Mouse (Mus musculus) heart, embryonic 15.5 days (tissue): ENCODE measurements around the gene Sh2b1. TPM values are rescaled to one million over a fixed set of nuclear protein-coding genes. Genes with fewer than 3 reads are reported as not detected.

Experiments used
- ATAC-seq: fragments of 200-750 bp; cut with Nextera tagmentation; replicated peaks from 2 replicates; pipeline ENCODE4 v1.8.0; 2017; ENCODE audit warnings: low read depth, moderate TSS enrichment; ENCODE audit not compliant: insufficient number of reproducible peaks, insufficient read depth, low FRiP score
- H3K27ac ChIP-seq: fragments of 300-500 bp; sonication (generic); 2 replicates; pipeline ENCODE4 v1.5.1; 2015; ENCODE audit warnings: mild to moderate bottlenecking, inconsistent platforms
- H3K27me3 ChIP-seq: fragments of 300-500 bp; sonication (generic); 2 replicates; pipeline ENCODE4 v1.6.1; 2015; ENCODE audit warnings: inconsistent platforms
- H3K36me3 ChIP-seq: fragments of 300-500 bp; sonication (generic); 2 replicates; pipeline ENCODE4 v1.6.1; 2015; ENCODE audit warnings: mild to moderate bottlenecking, inconsistent platforms
- H3K4me1 ChIP-seq: fragments of 300-500 bp; sonication (generic); replicated peaks from 2 replicates; pipeline ENCODE4 v1.6.1; 2015; ENCODE audit warnings: inconsistent platforms
- H3K4me2 ChIP-seq: fragments of 300-500 bp; sonication (generic); 2 replicates; pipeline ENCODE4 v1.6.1; 2015; ENCODE audit warnings: inconsistent platforms, mild to moderate bottlenecking, moderate library complexity
- H3K4me3 ChIP-seq: fragments of 300-500 bp; sonication (generic); 2 replicates; pipeline ENCODE4 v1.5.1; 2015; ENCODE audit warnings: mild to moderate bottlenecking, inconsistent platforms
- H3K9ac ChIP-seq: fragments of 300-500 bp; sonication (generic); 2 replicates; pipeline ENCODE4 v1.6.1; 2015; ENCODE audit warnings: mild to moderate bottlenecking, inconsistent platforms
- H3K9me3 ChIP-seq: fragments of 300-500 bp; sonication (generic); replicated peaks from 2 replicates; pipeline ENCODE4 v1.6.1; 2016; ENCODE audit warnings: inconsistent platforms
- WGBS: fragments of 180-500 bp; shearing (Covaris S2); methylation state at CpG from one replicate; pipeline ENCODE4 v1.1.7; 2015; ENCODE audit warnings: mixed read lengths; 5-methylcytosine and 5-hydroxymethylcytosine counted together
- polyA plus RNA-seq: library from polyadenylated mRNA; unstranded; fragments of >200 nt; fragmentation: Nextera tagmentation; extraction: Ambion mirVana; gene quantifications from 2 replicates; pipeline ENCODE4 v1.2.1, GENCODE M21; 2015

Gene Sh2b1
- 37.1 and 45.2 TPM in 2 replicates for polyA plus RNA-seq

DNA sequence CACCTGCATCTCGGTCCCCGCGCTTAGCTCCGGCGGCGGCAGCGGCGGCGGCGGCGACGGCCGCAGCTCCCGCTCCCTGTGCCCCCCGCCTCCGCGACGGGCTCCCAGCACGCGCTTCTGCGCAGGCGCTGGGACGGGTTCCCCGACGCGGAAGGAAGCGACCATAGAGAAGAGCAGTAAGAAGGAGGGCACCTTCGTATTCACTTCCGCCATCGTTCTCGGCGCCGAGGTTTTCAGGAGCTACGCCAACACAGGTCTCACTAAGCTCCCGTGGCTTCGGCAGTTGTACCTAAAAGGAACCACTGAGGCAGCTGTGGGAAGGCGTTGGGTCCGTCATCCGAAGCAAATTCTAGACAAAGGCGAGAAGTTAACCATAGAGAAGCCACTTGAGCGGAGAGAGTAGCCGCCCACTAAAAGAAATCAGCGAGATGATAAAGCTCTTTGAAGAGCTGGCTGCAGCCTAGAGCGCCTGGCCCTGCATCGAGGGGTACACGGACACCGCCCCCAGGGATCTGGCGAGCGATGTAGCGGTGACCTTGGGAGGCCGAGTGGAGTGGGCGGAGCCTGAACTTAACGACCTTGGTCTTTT lies at the start of gene Sh2b1:
Gene Sh2b1, minus strand, starts transcription at position 432 of the 589 bp plus-strand sequence.
- H3K4me1 ChIP-seq = peaks cover 30% of the 10 kb centered on the region
- H3K36me3 ChIP-seq = peaks cover 25% of the 10 kb centered on the region
- H3K9me3 ChIP-seq = no peaks in the 10 kb centered on the region
- H3K27me3 ChIP-seq = no peaks in the 10 kb centered on the region
- peak; percentile 90 for ATAC-seq
- H3K9ac ChIP-seq = peak within 1 kb of the TSS; percentile 90
- under 1% methylated on average over 53 of the region's 53 CpGs for WGBS
- peak within 1 kb of the TSS; percentile 86 for H3K4me2 ChIP-seq
- H3K27ac ChIP-seq = peak within 1 kb of the TSS; percentile 96
- peak within 1 kb of the TSS; percentile 82 for H3K4me3 ChIP-seq

DNA sequence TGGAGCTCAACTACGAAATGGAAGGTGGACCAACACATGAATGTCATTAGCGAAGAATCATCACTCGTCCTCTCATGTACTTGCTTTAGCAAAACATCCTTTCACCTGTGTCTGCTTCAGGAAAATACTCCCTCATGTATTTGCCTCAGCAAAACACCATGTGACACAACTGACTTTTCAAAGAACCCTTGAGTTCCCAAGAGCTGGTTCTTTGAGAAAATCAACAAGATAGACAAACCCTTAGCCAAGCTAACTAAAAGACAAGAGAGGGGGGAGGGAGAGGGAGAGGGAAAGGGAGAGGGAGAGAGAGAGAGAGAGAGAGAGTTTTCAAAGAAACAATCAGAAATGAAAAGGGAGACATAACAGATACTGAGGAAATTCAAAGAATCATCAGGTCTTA lies 48.1 kb upstream of the Sh2b1 start:
- no peak overlapping the region for H3K4me3 ChIP-seq
- 72% methylated on average over 3 of the region's 3 CpGs for WGBS

DNA sequence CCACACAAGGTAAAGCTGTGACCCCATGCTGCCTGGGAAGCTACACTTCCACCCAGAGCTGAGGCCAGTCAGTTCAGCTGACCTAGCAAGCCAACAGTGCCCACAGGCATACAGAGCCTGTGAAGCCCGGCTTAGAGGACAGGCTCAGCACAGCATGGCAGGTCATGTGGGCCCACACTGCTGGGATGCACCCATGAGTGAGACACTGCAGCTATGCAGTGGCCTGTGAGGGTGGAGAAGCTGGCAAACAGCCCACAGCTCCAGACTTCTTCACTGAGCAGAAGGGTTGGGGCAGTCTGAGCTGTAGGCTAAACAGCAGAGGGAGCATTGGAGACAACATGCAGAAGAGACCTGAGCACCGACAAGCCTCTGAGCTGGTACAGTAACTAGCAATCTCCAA lies 44.3 kb upstream of the Sh2b1 start:
- H3K4me1 ChIP-seq = no peaks in the 10 kb centered on the region
- peaks cover 5% of the 10 kb centered on the region; the same call in 1 of the 2 replicates for H3K27me3 ChIP-seq
- H3K9ac ChIP-seq = no peak overlapping the region
- H3K9me3 ChIP-seq = no peaks in the 10 kb centered on the region
- no peak overlapping the region for H3K27ac ChIP-seq
- H3K4me3 ChIP-seq = no peak overlapping the region
- ATAC-seq = no peak
- no peaks in the 10 kb centered on the region for H3K36me3 ChIP-seq
- no peak overlapping the region for H3K4me2 ChIP-seq
- 51% methylated on average over 2 of the region's 2 CpGs for WGBS

More for the DNA sequence above, 48.1 kb upstream of the Sh2b1 start:
- Histone ChIP-seq H3K4me2 (no peak overlapping the region), H3K4me1 (no peaks in the 10 kb centered on the region), H3K9me3 (no peaks in the 10 kb centered on the region), H3K9ac (no peak overlapping the region), H3K27me3 (peaks cover 5% of the 10 kb centered on the region; the same call in 1 of the 2 replicates), H3K36me3 (no peaks in the 10 kb centered on the region), H3K27ac (no peak overlapping the region)
- ATAC-seq = no peak

DNA sequence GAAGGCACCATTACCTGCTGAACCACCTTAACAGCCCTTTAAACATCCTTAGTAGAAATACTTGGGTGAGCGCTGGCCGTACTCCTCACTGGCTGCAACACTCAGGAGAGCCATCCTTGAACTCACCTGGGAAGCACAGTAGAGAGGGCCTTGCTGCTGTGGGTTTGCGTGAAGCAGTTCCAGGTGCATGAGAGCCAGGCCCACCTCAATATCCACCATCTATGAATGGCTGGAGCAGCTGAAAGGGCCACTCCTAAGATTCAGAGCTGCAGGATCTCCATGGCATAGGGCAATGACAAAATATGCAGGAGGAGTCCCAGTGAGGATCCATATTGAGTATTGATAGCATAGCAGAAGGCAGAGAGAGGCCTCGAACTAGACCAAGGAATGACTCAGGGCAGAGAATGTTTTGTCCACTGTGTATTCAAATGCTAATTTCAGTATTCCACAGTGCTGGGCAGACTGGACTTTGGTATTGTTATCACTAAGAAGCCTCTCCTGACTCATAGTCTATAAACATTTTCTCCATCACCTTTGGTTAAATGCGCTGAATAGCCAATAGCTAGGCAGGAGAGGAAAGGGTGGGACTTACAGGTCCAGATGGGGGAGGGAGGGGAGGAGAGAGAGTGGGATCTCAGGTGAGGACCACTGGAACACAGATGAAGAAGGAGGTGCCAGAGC lies 43.2 kb upstream of the Sh2b1 start:
- no peak for ATAC-seq
- Histone ChIP-seq H3K4me2 (no peak overlapping the region), H3K4me3 (no peak overlapping the region), H3K36me3 (no peaks in the 10 kb centered on the region), H3K27ac (no peak overlapping the region), H3K9ac (no peak overlapping the region), H3K4me1 (no peaks in the 10 kb centered on the region), H3K9me3 (no peaks in the 10 kb centered on the region), H3K27me3 (0 out of 2 replicates have a peak, but pooled peaks cover 5% of the 10 kb centered on the region)
- 84% methylated on average over 5 of the region's 5 CpGs for WGBS

DNA sequence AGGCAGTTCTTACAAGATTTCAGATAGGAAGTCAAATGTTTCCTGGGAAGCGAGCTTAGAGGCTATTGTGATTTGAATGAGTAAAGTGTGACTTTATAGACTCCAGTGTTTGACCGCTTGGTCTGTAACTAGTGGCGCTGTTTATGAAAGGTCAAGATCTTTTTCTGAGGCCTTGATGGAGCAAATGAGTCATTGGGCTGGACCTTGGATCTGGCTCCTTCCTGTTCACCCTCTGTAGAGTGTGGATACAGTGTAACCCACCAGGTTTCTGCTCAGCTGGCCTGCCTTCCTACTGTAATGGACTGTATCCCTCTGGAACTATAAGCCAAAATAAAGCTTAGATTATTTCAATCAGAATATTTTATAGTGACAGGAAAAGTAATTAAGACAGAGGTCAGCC lies 36.1 kb upstream of the Sh2b1 start:
- no peak overlapping the region for H3K4me3 ChIP-seq
- no peak overlapping the region for H3K4me2 ChIP-seq
- H3K27me3 ChIP-seq = no peaks in the 10 kb centered on the region
- no peaks in the 10 kb centered on the region for H3K36me3 ChIP-seq
- H3K9ac ChIP-seq = no peak overlapping the region
- no peaks in the 10 kb centered on the region for H3K9me3 ChIP-seq
- no peak for ATAC-seq
- no peaks in the 10 kb centered on the region for H3K4me1 ChIP-seq
- H3K27ac ChIP-seq = no peak overlapping the region
- WGBS = 65% methylated on average over 3 of the region's 3 CpGs

DNA sequence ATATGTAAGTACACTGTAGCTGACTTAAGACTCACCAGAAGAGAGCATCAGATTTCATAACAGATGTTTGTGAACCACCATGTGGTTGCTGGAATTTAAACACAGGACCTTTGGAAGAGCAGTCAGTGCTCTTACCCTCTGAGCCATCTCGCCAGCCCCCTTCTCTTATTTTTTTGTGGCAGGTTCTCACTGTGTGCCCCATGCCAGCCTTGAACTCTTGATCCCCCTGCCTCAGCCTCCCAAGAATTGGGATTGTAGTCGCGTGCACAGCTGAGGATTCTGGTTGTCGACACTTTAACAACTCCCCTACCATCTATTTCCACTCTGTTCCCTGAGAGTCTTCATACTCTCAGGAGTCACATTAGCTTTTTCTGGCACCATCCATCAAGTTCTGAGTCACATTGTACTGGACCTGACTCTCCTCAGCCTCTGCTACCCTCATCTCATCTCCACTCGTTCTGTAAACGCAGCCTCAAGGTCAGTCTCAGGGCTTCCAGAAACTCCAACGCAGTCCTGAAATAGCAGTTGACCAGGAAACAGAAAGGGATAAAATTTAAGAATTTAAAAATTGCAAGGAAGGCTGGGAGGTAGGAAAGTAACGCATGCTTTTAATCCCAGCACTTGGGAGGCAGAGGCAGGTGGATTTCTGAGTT lies 32.0 kb upstream of the Sh2b1 start:
- no peak for ATAC-seq
- H3K9me3 ChIP-seq = no peaks in the 10 kb centered on the region
- 75% methylated on average over 8 of the region's 8 CpGs for WGBS

DNA sequence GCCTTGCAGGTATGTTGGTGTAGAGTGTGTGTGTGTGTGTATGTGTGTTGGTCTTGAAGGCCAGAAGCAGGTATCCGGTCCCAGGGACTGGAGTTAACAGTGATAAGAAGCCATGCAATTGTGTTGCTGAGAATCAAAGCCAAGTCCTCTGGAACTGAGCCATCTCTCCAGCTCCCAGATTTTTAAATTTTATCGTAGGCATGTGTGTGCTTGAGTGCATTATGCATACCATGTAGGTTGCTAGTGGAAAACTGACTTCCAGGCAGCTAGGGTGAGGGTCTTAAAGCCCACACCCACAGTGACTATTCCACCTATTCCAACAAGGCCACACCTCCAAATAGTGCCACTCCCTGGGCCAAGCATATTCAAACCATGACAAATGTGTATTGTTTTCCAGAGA lies 29.7 kb upstream of the Sh2b1 start:
- no peak overlapping the region for H3K27ac ChIP-seq
- H3K36me3 ChIP-seq = peaks cover 13% of the 10 kb centered on the region
- no peak overlapping the region for H3K4me2 ChIP-seq
- H3K9me3 ChIP-seq = no peaks in the 10 kb centered on the region
- no peak overlapping the region for H3K9ac ChIP-seq
- no peak for ATAC-seq
- no peak overlapping the region for H3K4me3 ChIP-seq
- 48% methylated on average over 2 of the region's 2 CpGs for WGBS
- H3K4me1 ChIP-seq = peaks cover 16% of the 10 kb centered on the region
- H3K27me3 ChIP-seq = no peaks in the 10 kb centered on the region

More for the DNA sequence above, 32.0 kb upstream of the Sh2b1 start:
- no peak overlapping the region for H3K27ac ChIP-seq
- no peaks in the 10 kb centered on the region for H3K27me3 ChIP-seq
- no peak overlapping the region for H3K4me2 ChIP-seq
- no peak overlapping the region for H3K9ac ChIP-seq
- no peak overlapping the region for H3K4me3 ChIP-seq
- H3K4me1 ChIP-seq = peaks cover 5% of the 10 kb centered on the region
- H3K36me3 ChIP-seq = no peaks in the 10 kb centered on the region

DNA sequence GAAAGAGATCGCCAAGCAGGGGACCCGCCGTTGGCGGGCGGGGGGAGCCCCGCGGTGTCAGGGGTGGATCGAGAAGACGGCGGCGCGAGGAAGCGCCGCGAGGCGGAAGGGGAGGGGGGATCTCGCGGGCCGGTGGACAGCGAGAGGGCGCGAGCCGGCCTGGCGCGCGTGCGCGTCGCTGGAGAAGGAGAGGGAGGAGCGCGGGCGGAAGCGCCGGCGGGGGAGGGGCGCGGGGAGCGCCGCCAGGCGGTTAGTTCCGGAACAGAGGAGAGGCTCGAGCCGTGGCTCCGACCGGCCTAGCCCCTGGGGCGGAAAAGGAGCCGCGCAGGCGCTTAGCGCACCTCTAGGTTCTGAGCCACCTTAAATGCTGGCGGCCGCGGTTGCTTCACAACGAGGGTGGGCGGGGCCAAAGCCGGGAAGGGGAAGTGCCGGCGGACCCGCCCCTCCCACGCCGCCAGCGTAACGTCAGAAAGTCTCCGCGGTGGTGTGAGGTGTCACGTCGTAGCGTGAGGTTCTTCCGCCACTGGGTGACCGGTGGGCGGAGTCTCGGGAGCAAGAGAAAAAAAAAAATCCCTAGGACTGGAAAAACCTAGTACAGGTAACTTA lies 28.2 kb upstream of the Sh2b1 start, which contains the start of gene Atxn2l:
Gene Atxn2l, minus strand, starts transcription at position 165 of the 606 bp plus-strand sequence.
- peak; percentile 87 for ATAC-seq
- H3K27me3 ChIP-seq = no peaks in the 10 kb centered on the region
- H3K36me3 ChIP-seq = peaks cover 28% of the 10 kb centered on the region
- H3K4me2 ChIP-seq = peak within 1 kb of the TSS; percentile 85
- H3K4me3 ChIP-seq = peak within 1 kb of the TSS; percentile 72
- peak within 1 kb of the TSS; percentile 99 for H3K9ac ChIP-seq
- no peaks in the 10 kb centered on the region for H3K9me3 ChIP-seq
- H3K27ac ChIP-seq = peak within 1 kb of the TSS; percentile 99
- peaks cover 16% of the 10 kb centered on the region for H3K4me1 ChIP-seq
- WGBS = under 1% methylated on average over 64 of the region's 72 CpGs

DNA sequence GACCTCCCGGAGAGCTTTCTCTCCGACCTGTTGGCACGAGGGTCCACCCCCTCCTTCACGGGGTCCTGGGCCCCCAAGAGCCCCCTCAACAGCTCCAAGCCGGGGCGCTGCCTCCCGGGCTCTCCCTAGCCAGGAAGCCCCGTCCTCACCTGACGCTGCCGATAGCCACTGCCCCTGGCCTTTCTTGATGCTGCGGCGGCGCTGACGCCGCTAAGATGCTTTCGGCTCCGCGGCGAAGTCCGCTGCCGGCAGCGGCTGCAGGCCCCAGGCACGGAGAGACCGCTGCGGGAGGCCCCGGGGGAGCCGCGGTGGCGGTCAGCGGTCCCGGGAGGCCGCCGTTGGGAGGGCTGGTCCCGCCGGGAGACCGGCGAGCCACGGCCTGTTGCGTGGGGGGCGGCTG lies 27.5 kb upstream of the Sh2b1 start:
- no peaks in the 10 kb centered on the region for H3K9me3 ChIP-seq
- H3K4me1 ChIP-seq = peaks cover 16% of the 10 kb centered on the region
- under 1% methylated on average over 38 of the region's 40 CpGs for WGBS
- H3K9ac ChIP-seq = peak overlapping the region; percentile 99
- peak overlapping the region; percentile 85 for H3K4me2 ChIP-seq
- peak overlapping the region; percentile 72 for H3K4me3 ChIP-seq
- no peak; the same call in 1 of the 2 replicates for ATAC-seq
- no peaks in the 10 kb centered on the region for H3K27me3 ChIP-seq
- H3K36me3 ChIP-seq = peaks cover 35% of the 10 kb centered on the region
- peak overlapping the region; percentile 99 for H3K27ac ChIP-seq

DNA sequence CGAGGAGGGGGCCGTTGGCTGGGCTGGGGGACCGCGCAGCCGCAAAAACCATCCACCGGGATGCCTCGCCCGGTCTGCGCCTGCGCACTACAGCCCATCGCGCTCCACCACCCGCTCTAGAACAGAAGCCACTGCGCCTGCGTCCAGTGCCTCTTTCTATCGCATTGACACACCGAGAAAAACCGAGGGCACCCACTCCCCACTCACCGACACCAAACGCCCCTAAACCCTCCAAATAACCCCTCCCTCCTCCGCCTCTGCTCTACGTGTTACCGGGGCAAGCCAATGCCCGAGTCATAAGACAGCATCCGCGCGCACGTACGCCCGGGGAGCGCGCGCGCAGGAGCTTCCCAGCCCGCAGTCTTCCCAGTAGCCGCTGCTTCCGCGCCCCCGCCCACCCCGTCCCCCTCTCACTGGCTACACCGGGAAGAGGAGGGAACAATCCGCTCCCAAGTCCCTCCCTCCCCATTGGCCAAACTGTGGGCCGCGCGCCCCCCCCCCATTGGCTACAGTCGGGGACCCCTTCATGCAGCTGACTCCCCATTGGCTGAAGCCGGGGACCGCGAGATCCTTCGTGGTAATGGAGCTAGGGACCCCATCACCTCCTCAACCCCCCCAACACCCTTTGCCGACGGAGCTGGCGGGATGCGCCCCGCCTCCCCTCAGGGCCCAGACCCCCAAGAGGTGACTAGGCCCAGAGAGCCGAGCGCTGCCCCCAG lies 27.0 kb upstream of the Sh2b1 start:
- ATAC-seq = peak; percentile 89
- Histone ChIP-seq H3K27me3 (no peaks in the 10 kb centered on the region), H3K36me3 (peaks cover 40% of the 10 kb centered on the region), H3K9ac (peak overlapping the region; percentile 99), H3K4me2 (peak overlapping the region; percentile 85), H3K27ac (peak overlapping the region; percentile 99), H3K4me3 (peak overlapping the region; percentile 72), H3K9me3 (no peaks in the 10 kb centered on the region), H3K4me1 (peaks cover 16% of the 10 kb centered on the region)
- WGBS = under 1% methylated on average over 56 of the region's 57 CpGs

DNA sequence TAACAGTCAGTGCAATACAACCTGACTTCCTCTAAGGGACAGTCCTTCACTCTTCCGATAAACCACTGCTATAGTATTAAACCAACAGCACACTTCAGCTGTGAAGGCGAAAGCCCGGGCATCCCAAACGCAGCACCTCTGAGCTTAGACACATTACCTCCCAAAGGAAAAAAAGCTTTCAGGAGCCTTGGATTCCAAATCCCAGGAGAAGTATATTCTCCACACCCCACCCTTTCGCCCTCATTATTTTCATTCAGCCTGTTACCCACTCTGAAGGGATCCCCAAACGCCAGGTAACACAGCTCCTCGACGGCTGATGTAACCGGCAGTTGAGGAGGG lies 26.4 kb upstream of the Sh2b1 start:
- Histone ChIP-seq H3K27me3 (no peaks in the 10 kb centered on the region), H3K9me3 (no peaks in the 10 kb centered on the region), H3K4me1 (peaks cover 16% of the 10 kb centered on the region), H3K9ac (peak overlapping the region; percentile 79), H3K4me2 (peak overlapping the region; percentile 85), H3K36me3 (peaks cover 46% of the 10 kb centered on the region), H3K4me3 (peak overlapping the region; percentile 72), H3K27ac (peak overlapping the region; percentile 99)
- WGBS = 4% methylated on average over 9 of the region's 9 CpGs
- ATAC-seq = no peak
